Mouse (Mus musculus): ENCODE results near the gene Chst5.

- TF ChIP-seq POLR2A (IDR thresholded peaks at IDR 0.05; ENCODE audit: insufficient read depth, low read length) = no peak
- TF ChIP-seq CTCF (IDR thresholded peaks at IDR 0.05; ENCODE audit: low read depth, low read length) = no peak
These were observed 41.1 kb upstream of the Chst5 start for GRCm38 (mm10) chr8:111951317-111951716.
